Comparison of ENCODE assay signal across 31 mouse cellular contexts in the genomic region with DNA sequence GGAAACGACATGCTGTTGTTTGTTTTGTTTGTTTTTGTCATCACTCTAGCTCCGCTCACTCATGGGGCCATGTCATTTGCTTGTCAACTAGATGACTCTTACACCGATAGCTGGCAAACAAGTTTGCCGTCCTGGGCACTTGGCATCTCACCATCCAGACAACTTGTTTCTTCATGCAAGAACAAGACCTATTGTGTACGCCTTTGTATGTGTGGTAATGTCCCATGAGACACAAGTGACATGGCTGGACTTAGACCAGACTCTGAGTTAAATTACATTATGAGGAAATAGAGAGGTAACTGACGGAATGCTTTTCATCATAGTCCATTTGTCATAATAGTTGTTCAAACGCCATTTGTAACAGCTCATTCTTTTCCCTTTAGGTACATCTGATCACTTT. TPM values are rescaled to one million over a fixed set of nuclear protein-coding genes. Genes with fewer than 3 reads are reported as not detected.
A peak's percentile ranks its signal among the peaks of the same experiment; 100 is the strongest.
DNase-seq lines count a peak whose midpoint lies in the region; ATAC-seq and TF ChIP-seq lines count a peak whose summit lies in the region.
"Had no signal": no experiment of that assay in that cellular context is flagged by ENCODE, and none has a peak within 500 bp of the region (broad histone marks: within the 10 kb centered on the region; RNA-seq: fewer than 3 reads in every experiment).

No protein-coding gene starts in this region.

- H3K27me3 ChIP-seq in heart, adult 2 months (ENCODE audit: control insufficient read depth, insufficient read depth, low read length) = no peaks in the 10 kb centered on the region
- H3K27me3 ChIP-seq in liver, postnatal 0 days (ENCODE audit: insufficient read depth, low read length) = no peaks in the 10 kb centered on the region
- no peaks in the 10 kb centered on the region for H3K27me3 ChIP-seq in liver, embryonic 11.5 days (replicated peaks; ENCODE audit: control insufficient read depth, insufficient read depth, low read length)
- no peaks in the 10 kb centered on the region for H3K27me3 ChIP-seq in thymus, adult 2 months (ENCODE audit: control insufficient read depth, insufficient read depth, low read length)
- H3K27me3 ChIP-seq: CH12.LX; embryonic facial prominence, embryonic 13.5 days; forebrain, embryonic 13.5 days; hindbrain, embryonic 12.5 days; hindbrain, embryonic 15.5 days had no signal

- no peaks in the 10 kb centered on the region for H3K4me1 ChIP-seq in heart, adult 2 months (ENCODE audit: control insufficient read depth, insufficient read depth, low read length)
- peaks cover 18% of the 10 kb centered on the region for H3K4me1 ChIP-seq in liver, postnatal 0 days (ENCODE audit: insufficient read depth)
- peaks cover 6% of the 10 kb centered on the region for H3K4me1 ChIP-seq in liver, embryonic 11.5 days (replicated peaks; ENCODE audit: control insufficient read depth, insufficient read depth, low read length)
- H3K4me1 ChIP-seq in thymus, adult 2 months (replicated peaks; ENCODE audit: control insufficient read depth, insufficient read depth, low read length) = peaks cover 4% of the 10 kb centered on the region

- intact Hi-C loops in heart, adult 2 months (cut with DNase I) = no loop called here

- no peaks in the 10 kb centered on the region for H3K36me3 ChIP-seq in heart, adult 2 months (ENCODE audit: control insufficient read depth, insufficient read depth, low read length)
- H3K36me3 ChIP-seq in liver, postnatal 0 days (replicated peaks; ENCODE audit: insufficient read depth, low read length) = no peaks in the 10 kb centered on the region
- H3K36me3 ChIP-seq in liver, embryonic 11.5 days (ENCODE audit: control insufficient read depth, insufficient read depth, low read length) = no peaks in the 10 kb centered on the region
- H3K36me3 ChIP-seq in thymus, adult 2 months (ENCODE audit: control insufficient read depth, insufficient read depth, low read length) = no peaks in the 10 kb centered on the region
- H3K36me3 ChIP-seq: embryonic facial prominence, embryonic 10.5 days; forebrain, embryonic 10.5 days; hindbrain, embryonic 12.5 days; hindbrain, embryonic 15.5 days had no signal

- 87% methylated on average over 7 of the region's 7 CpGs for WGBS in heart, adult 2 months
- WGBS in liver, postnatal 0 days (ENCODE audit: insufficient replicate concordance) = 89% methylated on average over 7 of the region's 7 CpGs
- 90% methylated on average over 7 of the region's 7 CpGs for WGBS in liver, embryonic 11.5 days
- 95% methylated on average over 7 of the region's 7 CpGs for WGBS in thymus, adult 2 months

- H3K4me3 ChIP-seq in heart, adult 2 months = no peak overlapping the region
- no peak overlapping the region for H3K4me3 ChIP-seq in liver, postnatal 0 days (ENCODE audit: low read depth, low read length)
- no peak overlapping the region for H3K4me3 ChIP-seq in liver, embryonic 11.5 days (ENCODE audit: low read depth, low read length)
- no peak overlapping the region for H3K4me3 ChIP-seq in thymus, adult 2 months (ENCODE audit: control insufficient read depth, insufficient read depth, low read length)
- H3K4me3 ChIP-seq: embryonic facial prominence, embryonic 10.5 days; embryonic facial prominence, embryonic 13.5 days; erythroblast, embryonic 14.5 days; forebrain, embryonic 10.5 days; forebrain, embryonic 13.5 days; hindbrain, embryonic 12.5 days; hindbrain, embryonic 15.5 days had no signal

- no peak for TF ChIP-seq EP300 in heart, adult 2 months (IDR thresholded peaks at IDR 0.05; ENCODE audit: insufficient read depth, low read depth, low read length)
- peak; percentile 64 for TF ChIP-seq EP300 in liver, postnatal 0 days (IDR thresholded peaks at IDR 0.05; ENCODE audit: low read depth)

- H3K79me2 ChIP-seq in heart, adult 2 months (replicated peaks; ENCODE audit: control insufficient read depth, insufficient read depth, low read length) = 0 out of 2 replicates have a peak, but pooled peaks cover 2% of the 10 kb centered on the region

- H3K4me2 ChIP-seq in liver, postnatal 0 days (ENCODE audit: low read depth, low read length) = no peak overlapping the region
- H3K4me2 ChIP-seq in liver, embryonic 11.5 days = no peak overlapping the region
- H3K4me2 ChIP-seq: embryonic facial prominence, embryonic 13.5 days; forebrain, embryonic 13.5 days; heart, embryonic 11.5 days; hindbrain, embryonic 12.5 days; hindbrain, embryonic 15.5 days had no signal

- ATAC-seq in liver, postnatal 0 days = no peak
- ATAC-seq in liver, embryonic 11.5 days (replicated peaks; ENCODE audit: low FRiP score) = no peak
- ATAC-seq: forebrain, embryonic 13.5 days; forebrain, embryonic 16.5 days had no signal

- DNase-seq in heart, adult 11 months = peak; percentile 72
- DNase-seq in heart, adult 2 months = no peak
- no peak for DNase-seq in liver, postnatal 0 days
- no peak for DNase-seq in liver, embryonic 11.5 days (ENCODE audit: low spot score)
- peak; percentile 94 for DNase-seq in fat pad, adult 2 months (ENCODE audit: extremely low read depth, low read depth, low spot score)
- DNase-seq in thymus, adult 2 months = no peak
- no peak for DNase-seq in thymus, postnatal 4 days
- DNase-seq: adrenal gland, adult 8-10 months; adrenal gland, postnatal 36 days; B cell, adult 2 months; cerebellum, adult 11-12 months; cerebellum, adult 8-10 months; cerebellum, postnatal 10 days; cerebellum, postnatal 36 days; embryo, embryonic 11 days; gastrocnemius, postnatal 10 days had no signal

- H3K9me3 ChIP-seq in liver, postnatal 0 days (ENCODE audit: low read length) = peaks cover 2% of the 10 kb centered on the region; the same call in 1 of the 2 replicates
- no peaks in the 10 kb centered on the region for H3K9me3 ChIP-seq in liver, embryonic 11.5 days (ENCODE audit: control insufficient read depth, low read length)
- H3K9me3 ChIP-seq: embryonic facial prominence, embryonic 13.5 days; forebrain, embryonic 13.5 days; hindbrain, embryonic 15.5 days had no signal

- H3K27ac ChIP-seq in heart, adult 2 months = no peak overlapping the region
- peak overlapping the region; percentile 85 for H3K27ac ChIP-seq in liver, postnatal 0 days (ENCODE audit: low read depth)
- no peak overlapping the region for H3K27ac ChIP-seq in liver, embryonic 11.5 days (ENCODE audit: low read depth, low read length)
- H3K27ac ChIP-seq in thymus, adult 2 months (ENCODE audit: control insufficient read depth, insufficient read depth, low read length) = no peak overlapping the region
- H3K27ac ChIP-seq: embryonic facial prominence, embryonic 10.5 days; embryonic facial prominence, embryonic 13.5 days; forebrain, embryonic 10.5 days; forebrain, embryonic 13.5 days; hindbrain, embryonic 12.5 days; hindbrain, embryonic 15.5 days had no signal

- no peak for TF ChIP-seq POLR2A in heart, adult 2 months (IDR thresholded peaks at IDR 0.05; ENCODE audit: insufficient read depth, low read depth, low read length)
- no peak for TF ChIP-seq POLR2A in thymus, adult 2 months (IDR thresholded peaks at IDR 0.05; ENCODE audit: control insufficient read depth, extremely low read depth, insufficient read depth, low read length, poor library complexity)

- no peak overlapping the region for H3K9ac ChIP-seq in heart, adult 2 months (ENCODE audit: low read depth, low read length)
- H3K9ac ChIP-seq in liver, postnatal 0 days (replicated peaks) = no peak overlapping the region
- H3K9ac ChIP-seq in liver, embryonic 11.5 days (ENCODE audit: low read depth, low read length) = no peak overlapping the region
- H3K9ac ChIP-seq: embryonic facial prominence, embryonic 13.5 days; forebrain, embryonic 13.5 days; hindbrain, embryonic 12.5 days; hindbrain, embryonic 15.5 days had no signal

- TF ChIP-seq CTCF in heart, adult 2 months (IDR thresholded peaks at IDR 0.05) = no peak
- TF ChIP-seq CTCF in liver, postnatal 0 days (IDR thresholded peaks at IDR 0.05; ENCODE audit: low read depth) = no peak
- no peak for TF ChIP-seq CTCF in thymus, adult 2 months (IDR thresholded peaks at IDR 0.05; ENCODE audit: borderline replicate concordance, control insufficient read depth, extremely low read depth, insufficient read depth, low read length, poor library complexity)

RNA-seq across cellular contexts. Expression of a gene that starts 4.8 kb away (rescaled TPM):
- total RNA-seq in heart, adult 2 months (2021) = 10 to 100 TPM in 1 of 2 experiments, 1 to 10 TPM in 1; 8.2 to 10.1 TPM
- 10.5 and 11.2 TPM in 2 replicates for polyA plus RNA-seq in heart, adult 2 months (2012; rRNA removed)
- polyA plus RNA-seq in liver, postnatal 0 days (2015; fragmentation: Nextera tagmentation; extraction: Ambion mirVana) = 310 and 342 TPM in 2 replicates
- 8.1 and 10.5 TPM in 2 replicates for polyA plus RNA-seq in liver, embryonic 11.5 days (2014; fragmentation: Nextera tagmentation; extraction: Ambion mirVana)
- 12.1 and 15.3 TPM in 2 replicates for polyA plus RNA-seq in thymus, adult 2 months (2012; rRNA removed)

RNA-seq across cellular contexts. Expression of a gene that starts 5.1 kb away (rescaled TPM):
- 10 to 100 TPM; 10.7 to 10.8 TPM for total RNA-seq in heart, adult 2 months (2021)
- 19.1 and 29.1 TPM in 2 replicates for polyA plus RNA-seq in heart, adult 2 months (2012; rRNA removed)
- 40.3 and 44.1 TPM in 2 replicates for polyA plus RNA-seq in liver, postnatal 0 days (2015; fragmentation: Nextera tagmentation; extraction: Ambion mirVana)
- polyA plus RNA-seq in liver, embryonic 11.5 days (2014; fragmentation: Nextera tagmentation; extraction: Ambion mirVana) = 11.4 and 13.3 TPM in 2 replicates
- polyA plus RNA-seq in thymus, adult 2 months (2012; rRNA removed) = 34.0 and 42.9 TPM in 2 replicates

RNA-seq across cellular contexts. Expression of a gene that starts 5.2 kb away (rescaled TPM):
- total RNA-seq in heart, adult 2 months (2021) = under 1 TPM; 0.66 to 0.86 TPM
- 2.4 TPM in 1 of 2 replicates, not detected in the other for polyA plus RNA-seq in heart, adult 2 months (2012; rRNA removed)
- polyA plus RNA-seq in liver, postnatal 0 days (2015; fragmentation: Nextera tagmentation; extraction: Ambion mirVana) = 0.89 and 3.9 TPM in 2 replicates
- polyA plus RNA-seq in liver, embryonic 11.5 days (2014; fragmentation: Nextera tagmentation; extraction: Ambion mirVana) = 0.19 and 1.9 TPM in 2 replicates
- not detected in 2 replicates for polyA plus RNA-seq in thymus, adult 2 months (2012; rRNA removed)
- total RNA-seq: adrenal gland, adult 8-10 months; adrenal gland, postnatal 36 days; CH12.LX; G1E; gastrocnemius, adult 18-20 months; gastrocnemius, postnatal 4 days; hematopoietic stem cell, adult 5-6 weeks had no signal
- polyA plus RNA-seq: cortical plate, adult 2 months; erythroblast, embryonic 14.5 days; forebrain, embryonic 13.5 days; forebrain, embryonic 16.5 days; G1E; hindbrain, embryonic 15.5 days had no signal

RNA-seq across cellular contexts. Expression of a gene that starts 54.8 kb away (rescaled TPM):
- 10 to 100 TPM; 10.0 to 11.3 TPM for total RNA-seq in heart, adult 2 months (2021)
- 12.6 and 14.7 TPM in 2 replicates for polyA plus RNA-seq in heart, adult 2 months (2012; rRNA removed)
- polyA plus RNA-seq in liver, postnatal 0 days (2015; fragmentation: Nextera tagmentation; extraction: Ambion mirVana) = 0.29 and 0.52 TPM in 2 replicates
- polyA plus RNA-seq in liver, embryonic 11.5 days (2014; fragmentation: Nextera tagmentation; extraction: Ambion mirVana) = 0.45 and 0.70 TPM in 2 replicates
- polyA plus RNA-seq in thymus, adult 2 months (2012; rRNA removed) = 151 and 166 TPM in 2 replicates
- total RNA-seq: adrenal gland, postnatal 36 days; hematopoietic stem cell, adult 5-6 weeks had no signal
- polyA plus RNA-seq: erythroblast, embryonic 14.5 days; forebrain, embryonic 13.5 days; forebrain, embryonic 16.5 days; G1E had no signal

Comparison
In these comparisons a context has a peak if more than half of its experiments do, and no peak if none do; other contexts are left out.
1. DNase-seq: peak in heart, adult 11 months (single experiment) and fat pad, adult 2 months (single experiment); none in heart, adult 2 months (0 of 2), liver, postnatal 0 days (single experiment), liver, embryonic 11.5 days (single experiment), thymus, adult 2 months (single experiment) and thymus, postnatal 4 days (single experiment).
2. RNA of a gene that starts 4.8 kb away (polyA plus RNA-seq): 310 to 342 TPM in liver, postnatal 0 days; 12.1 to 15.3 TPM in thymus, adult 2 months, 10.5 to 11.2 TPM in heart, adult 2 months and 8.1 to 10.5 TPM in liver, embryonic 11.5 days; every median in the first group is over 10 times any median in the second.